Mouse (Mus musculus): ENCODE results near the gene Txnrd2. TPM values are rescaled to one million over a fixed set of nuclear protein-coding genes. Genes with fewer than 3 reads are reported as not detected.

Gene Txnrd2
- polyA plus RNA-seq, 1 experiment from 2014 or later, result 22.0 TPM

GRCm38 (mm10) chr16:18384659-18385058 lies 41.5 kb upstream of the Txnrd2 start:
- Histone ChIP-seq H3K4me2 (ENCODE audit: low read depth, low read length) (no peak overlapping the region), H3K9me3 (ENCODE audit: control insufficient read depth, low read length) (no peaks in the 10 kb centered on the region), H3K27me3 (ENCODE audit: control insufficient read depth, insufficient read depth, low read depth, low read length) (no peaks in the 10 kb centered on the region), H3K4me1 (replicated peaks; ENCODE audit: control insufficient read depth, insufficient read depth, low read length) (peaks cover 32% of the 10 kb centered on the region), H3K27ac (ENCODE audit: low read length) (no peak overlapping the region), H3K4me3 (ENCODE audit: low read length) (no peak overlapping the region), H3K36me3 (ENCODE audit: control insufficient read depth, insufficient read depth, low read length) (no peaks in the 10 kb centered on the region), H3K9ac (ENCODE audit: low read length) (no peak overlapping the region)
- WGBS, result 83% methylated on average over 8 of the region's 8 CpGs
- ATAC-seq (ENCODE audit: low read depth), result no peak

- no peaks in the 10 kb centered on the region for H3K36me3 ChIP-seq (ENCODE audit: control insufficient read depth, insufficient read depth, low read length)
- no peaks in the 10 kb centered on the region for H3K9me3 ChIP-seq (ENCODE audit: control insufficient read depth, low read length)
- H3K4me2 ChIP-seq (ENCODE audit: low read depth, low read length), result no peak overlapping the region
- no peak overlapping the region for H3K9ac ChIP-seq (ENCODE audit: low read length)
- H3K27me3 ChIP-seq (ENCODE audit: control insufficient read depth, insufficient read depth, low read depth, low read length), result no peaks in the 10 kb centered on the region
- WGBS, result 72% methylated on average over 5 of the region's 5 CpGs
- peaks cover 32% of the 10 kb centered on the region for H3K4me1 ChIP-seq (replicated peaks; ENCODE audit: control insufficient read depth, insufficient read depth, low read length)
- no peak overlapping the region for H3K27ac ChIP-seq (ENCODE audit: low read length)
- H3K4me3 ChIP-seq (ENCODE audit: low read length), result no peak overlapping the region
- no peak for ATAC-seq (ENCODE audit: low read depth)
Observed at GRCm38 (mm10) chr16:18385411-18385810, 40.8 kb upstream of the Txnrd2 start.

GRCm38 (mm10) chr16:18386451-18386850 lies 39.7 kb upstream of the Txnrd2 start:
- Histone ChIP-seq H3K36me3 (ENCODE audit: control insufficient read depth, insufficient read depth, low read length) (no peaks in the 10 kb centered on the region), H3K27me3 (ENCODE audit: control insufficient read depth, insufficient read depth, low read depth, low read length) (no peaks in the 10 kb centered on the region), H3K4me3 (ENCODE audit: low read length) (no peak overlapping the region), H3K9me3 (ENCODE audit: control insufficient read depth, low read length) (no peaks in the 10 kb centered on the region), H3K4me1 (replicated peaks; ENCODE audit: control insufficient read depth, insufficient read depth, low read length) (peaks cover 32% of the 10 kb centered on the region), H3K27ac (ENCODE audit: low read length) (no peak overlapping the region), H3K9ac (ENCODE audit: low read length) (no peak overlapping the region), H3K4me2 (ENCODE audit: low read depth, low read length) (no peak overlapping the region)
- no peak for ATAC-seq (ENCODE audit: low read depth)
- WGBS, result 73% methylated on average over 7 of the region's 7 CpGs

GRCm38 (mm10) chr16:18386972-18387371 lies 39.2 kb upstream of the Txnrd2 start:
- Histone ChIP-seq H3K27ac (ENCODE audit: low read length) (no peak overlapping the region), H3K36me3 (ENCODE audit: control insufficient read depth, insufficient read depth, low read length) (no peaks in the 10 kb centered on the region), H3K4me1 (replicated peaks; ENCODE audit: control insufficient read depth, insufficient read depth, low read length) (peaks cover 30% of the 10 kb centered on the region), H3K4me3 (ENCODE audit: low read length) (no peak overlapping the region), H3K9me3 (ENCODE audit: control insufficient read depth, low read length) (no peaks in the 10 kb centered on the region), H3K27me3 (ENCODE audit: control insufficient read depth, insufficient read depth, low read depth, low read length) (no peaks in the 10 kb centered on the region), H3K4me2 (ENCODE audit: low read depth, low read length) (no peak overlapping the region), H3K9ac (ENCODE audit: low read length) (no peak overlapping the region)
- ATAC-seq (ENCODE audit: low read depth), result no peak
- WGBS, result 49% methylated on average over 3 of the region's 3 CpGs

- H3K4me1 ChIP-seq (replicated peaks; ENCODE audit: control insufficient read depth, insufficient read depth, low read length), result peaks cover 33% of the 10 kb centered on the region
Observed at GRCm38 (mm10) chr16:18387704-18388582, 38.2 kb upstream of the Txnrd2 start.

GRCm38 (mm10) chr16:18388583-18389435 lies 37.4 kb upstream of the Txnrd2 start:
- no peak overlapping the region for H3K4me3 ChIP-seq (ENCODE audit: low read length)
- ATAC-seq (ENCODE audit: low read depth), result no peak
- no peak overlapping the region for H3K4me2 ChIP-seq (ENCODE audit: low read depth, low read length)
- 78% methylated on average over 14 of the region's 14 CpGs for WGBS
- peak overlapping the region; percentile 9 for H3K9ac ChIP-seq (ENCODE audit: low read length)
- no peaks in the 10 kb centered on the region for H3K9me3 ChIP-seq (ENCODE audit: control insufficient read depth, low read length)
- H3K27ac ChIP-seq (ENCODE audit: low read length), result peak overlapping the region; percentile 67
- no peaks in the 10 kb centered on the region for H3K27me3 ChIP-seq (ENCODE audit: control insufficient read depth, insufficient read depth, low read depth, low read length)
- peaks cover 34% of the 10 kb centered on the region for H3K4me1 ChIP-seq (replicated peaks; ENCODE audit: control insufficient read depth, insufficient read depth, low read length)
- no peaks in the 10 kb centered on the region for H3K36me3 ChIP-seq (ENCODE audit: control insufficient read depth, insufficient read depth, low read length)

More at GRCm38 (mm10) chr16:18387704-18388582, 38.2 kb upstream of the Txnrd2 start:
- WGBS, result 29% methylated on average over 5 of the region's 7 CpGs
- Histone ChIP-seq H3K9ac (ENCODE audit: low read length) (peak overlapping the region; percentile 9; the same call in 1 of the 2 replicates), H3K4me3 (ENCODE audit: low read length) (no peak overlapping the region), H3K9me3 (ENCODE audit: control insufficient read depth, low read length) (no peaks in the 10 kb centered on the region), H3K4me2 (ENCODE audit: low read depth, low read length) (no peak overlapping the region), H3K27me3 (ENCODE audit: control insufficient read depth, insufficient read depth, low read depth, low read length) (no peaks in the 10 kb centered on the region), H3K36me3 (ENCODE audit: control insufficient read depth, insufficient read depth, low read length) (no peaks in the 10 kb centered on the region), H3K27ac (ENCODE audit: low read length) (peak overlapping the region; percentile 67)
- peak; percentile 29; the same call in 1 of the 2 replicates for ATAC-seq (ENCODE audit: low read depth)

GRCm38 (mm10) chr16:18390399-18390798 lies 35.8 kb upstream of the Txnrd2 start:
- Histone ChIP-seq H3K4me3 (ENCODE audit: low read length) (no peak overlapping the region), H3K27ac (ENCODE audit: low read length) (no peak overlapping the region), H3K4me2 (ENCODE audit: low read depth, low read length) (no peak overlapping the region), H3K9me3 (ENCODE audit: control insufficient read depth, low read length) (no peaks in the 10 kb centered on the region), H3K4me1 (replicated peaks; ENCODE audit: control insufficient read depth, insufficient read depth, low read length) (peaks cover 42% of the 10 kb centered on the region), H3K9ac (ENCODE audit: low read length) (no peak overlapping the region), H3K27me3 (ENCODE audit: control insufficient read depth, insufficient read depth, low read depth, low read length) (no peaks in the 10 kb centered on the region), H3K36me3 (ENCODE audit: control insufficient read depth, insufficient read depth, low read length) (no peaks in the 10 kb centered on the region)
- 77% methylated on average over 6 of the region's 6 CpGs for WGBS
- ATAC-seq (ENCODE audit: low read depth), result no peak

GRCm38 (mm10) chr16:18391127-18391526 lies 35.1 kb upstream of the Txnrd2 start:
- no peak for ATAC-seq (ENCODE audit: low read depth)
- Histone ChIP-seq H3K9me3 (ENCODE audit: control insufficient read depth, low read length) (no peaks in the 10 kb centered on the region), H3K36me3 (ENCODE audit: control insufficient read depth, insufficient read depth, low read length) (no peaks in the 10 kb centered on the region), H3K9ac (ENCODE audit: low read length) (no peak overlapping the region), H3K27ac (ENCODE audit: low read length) (no peak overlapping the region), H3K27me3 (ENCODE audit: control insufficient read depth, insufficient read depth, low read depth, low read length) (no peaks in the 10 kb centered on the region), H3K4me3 (ENCODE audit: low read length) (no peak overlapping the region), H3K4me1 (replicated peaks; ENCODE audit: control insufficient read depth, insufficient read depth, low read length) (peaks cover 49% of the 10 kb centered on the region), H3K4me2 (ENCODE audit: low read depth, low read length) (no peak overlapping the region)
- 97% methylated on average over 3 of the region's 3 CpGs for WGBS

GRCm38 (mm10) chr16:18391728-18392127 lies 34.5 kb upstream of the Txnrd2 start:
- Histone ChIP-seq H3K36me3 (ENCODE audit: control insufficient read depth, insufficient read depth, low read length) (no peaks in the 10 kb centered on the region), H3K9ac (ENCODE audit: low read length) (no peak overlapping the region), H3K4me3 (ENCODE audit: low read length) (no peak overlapping the region), H3K4me1 (replicated peaks; ENCODE audit: control insufficient read depth, insufficient read depth, low read length) (peaks cover 55% of the 10 kb centered on the region), H3K27me3 (ENCODE audit: control insufficient read depth, insufficient read depth, low read depth, low read length) (no peaks in the 10 kb centered on the region), H3K4me2 (ENCODE audit: low read depth, low read length) (no peak overlapping the region), H3K27ac (ENCODE audit: low read length) (no peak overlapping the region), H3K9me3 (ENCODE audit: control insufficient read depth, low read length) (no peaks in the 10 kb centered on the region)
- ATAC-seq (ENCODE audit: low read depth), result no peak
- 85% methylated on average over 3 of the region's 3 CpGs for WGBS

All from lung, embryonic 16.5 days (tissue).